15 mouse cellular contexts compared by ENCODE assay signal in genomic region chr16:22698101-22698500, GRCm38 (mm10).
"Had no signal": no experiment of that assay in that cellular context is flagged by ENCODE, and none has a peak within 500 bp of the region (broad histone marks: within the 10 kb centered on the region; RNA-seq: fewer than 3 reads in every experiment).

No protein-coding gene starts in this region.

- H3K9ac ChIP-seq: intestine, embryonic 15.5 days; limb, embryonic 13.5 days; liver, embryonic 15.5 days; lung, embryonic 14.5 days; neural tube, embryonic 12.5 days had no signal

- H3K4me3 ChIP-seq: intestine, embryonic 15.5 days; limb, embryonic 13.5 days; liver, embryonic 15.5 days; midbrain, embryonic 10.5 days; neural tube, embryonic 12.5 days had no signal

- H3K9me3 ChIP-seq: intestine, embryonic 15.5 days; limb, embryonic 13.5 days; liver, embryonic 15.5 days; midbrain, embryonic 10.5 days; neural tube, embryonic 12.5 days had no signal

- H3K36me3 ChIP-seq: intestine, embryonic 15.5 days; limb, embryonic 13.5 days; liver, embryonic 15.5 days; midbrain, embryonic 10.5 days; neural tube, embryonic 12.5 days had no signal

- ATAC-seq: intestine, embryonic 15.5 days had no signal

- H3K4me2 ChIP-seq: intestine, embryonic 15.5 days; limb, embryonic 13.5 days; liver, embryonic 11.5 days; liver, embryonic 15.5 days; lung, embryonic 14.5 days; neural tube, embryonic 12.5 days had no signal

- DNase-seq: left cerebral cortex, postnatal 4 days; lung, embryonic 14.5 days; lung, postnatal 10 days; lung, postnatal 4 days; midbrain, embryonic 14.5 days; right cerebral cortex, postnatal 4 days; spleen, adult 18-20 months; thymus, adult 2 months; thymus, postnatal 25 days had no signal

- H3K4me1 ChIP-seq: intestine, embryonic 15.5 days; limb, embryonic 13.5 days; liver, embryonic 15.5 days; midbrain, embryonic 10.5 days; neural tube, embryonic 12.5 days had no signal

- H3K27ac ChIP-seq: intestine, embryonic 15.5 days; limb, embryonic 13.5 days; liver, embryonic 15.5 days; midbrain, embryonic 10.5 days; neural tube, embryonic 12.5 days had no signal

- H3K27me3 ChIP-seq: intestine, embryonic 15.5 days; limb, embryonic 13.5 days; liver, embryonic 15.5 days; neural tube, embryonic 12.5 days had no signal
